Mouse (Mus musculus): Measurements from ENCODE around the gene Kcnj11. TPM values are rescaled to one million over a fixed set of nuclear protein-coding genes. Genes with fewer than 3 reads are reported as not detected.

Gene Kcnj11
- polyA plus RNA-seq, 1 experiment from 2014 or later: 0.21 TPM

- WGBS: 65% methylated on average over 11 of the region's 11 CpGs
These were observed 24.8 kb upstream of the Kcnj11 start for GRCm38 (mm10) chr7:46125340-46125739.

GRCm38 (mm10) chr7:46124460-46124859, 23.9 kb upstream of the Kcnj11 start:
- H3K4me3 ChIP-seq (replicated peaks): no peak overlapping the region
- no peaks in the 10 kb centered on the region for H3K36me3 ChIP-seq
- H3K9ac ChIP-seq: no peak overlapping the region
- no peak overlapping the region for H3K27ac ChIP-seq
- H3K27me3 ChIP-seq: peaks cover 5% of the 10 kb centered on the region
- H3K4me1 ChIP-seq: peaks cover 33% of the 10 kb centered on the region
- no peak for ATAC-seq (replicated peaks; ENCODE audit: low FRiP score)
- 0 out of 2 replicates have a peak, but pooled peaks cover 3% of the 10 kb centered on the region for H3K9me3 ChIP-seq (replicated peaks)
- no peak overlapping the region for H3K4me2 ChIP-seq
- WGBS: 55% methylated on average over 6 of the region's 6 CpGs

More at GRCm38 (mm10) chr7:46125340-46125739, 24.8 kb upstream of the Kcnj11 start:
- no peak overlapping the region for H3K27ac ChIP-seq
- no peak overlapping the region for H3K4me3 ChIP-seq (replicated peaks)
- H3K36me3 ChIP-seq: no peaks in the 10 kb centered on the region
- H3K9me3 ChIP-seq (replicated peaks): 0 out of 2 replicates have a peak, but pooled peaks cover 3% of the 10 kb centered on the region
- H3K4me1 ChIP-seq: peaks cover 38% of the 10 kb centered on the region
- H3K27me3 ChIP-seq: peaks cover 5% of the 10 kb centered on the region
- H3K9ac ChIP-seq: no peak overlapping the region
- no peak for ATAC-seq (replicated peaks; ENCODE audit: low FRiP score)
- H3K4me2 ChIP-seq: no peak overlapping the region

- peaks cover 27% of the 10 kb centered on the region for H3K4me1 ChIP-seq
- no peak overlapping the region for H3K9ac ChIP-seq
- H3K9me3 ChIP-seq (replicated peaks): 0 out of 2 replicates have a peak, but pooled peaks cover 3% of the 10 kb centered on the region
- no peak overlapping the region for H3K4me2 ChIP-seq
- H3K4me3 ChIP-seq (replicated peaks): no peak overlapping the region
- ATAC-seq (replicated peaks; ENCODE audit: low FRiP score): no peak
- H3K27me3 ChIP-seq: peaks cover 5% of the 10 kb centered on the region
- 22% methylated on average over 4 of the region's 4 CpGs for WGBS
- H3K27ac ChIP-seq: no peak overlapping the region
- no peaks in the 10 kb centered on the region for H3K36me3 ChIP-seq
These were observed 22.4 kb upstream of the Kcnj11 start for GRCm38 (mm10) chr7:46122964-46123363.

GRCm38 (mm10) chr7:46117035-46117434, 16.5 kb upstream of the Kcnj11 start:
- no peaks in the 10 kb centered on the region for H3K36me3 ChIP-seq
- ATAC-seq (replicated peaks; ENCODE audit: low FRiP score): no peak
- no peak overlapping the region for H3K4me3 ChIP-seq (replicated peaks)
- no peaks in the 10 kb centered on the region for H3K9me3 ChIP-seq (replicated peaks)
- H3K4me1 ChIP-seq: peaks cover 37% of the 10 kb centered on the region
- H3K4me2 ChIP-seq: no peak overlapping the region
- 69% methylated on average over 16 of the region's 16 CpGs for WGBS
- H3K27me3 ChIP-seq: no peaks in the 10 kb centered on the region
- H3K9ac ChIP-seq: no peak overlapping the region
- peak overlapping the region; percentile 61; the same call in 1 of the 2 replicates for H3K27ac ChIP-seq

GRCm38 (mm10) chr7:46116118-46116581, 15.6 kb upstream of the Kcnj11 start:
- 23% methylated on average over 10 of the region's 10 CpGs for WGBS
- peak; percentile 81 for ATAC-seq (replicated peaks; ENCODE audit: low FRiP score)
- no peaks in the 10 kb centered on the region for H3K9me3 ChIP-seq (replicated peaks)

GRCm38 (mm10) chr7:46113435-46113834, 12.9 kb upstream of the Kcnj11 start:
- no peak for ATAC-seq (replicated peaks; ENCODE audit: low FRiP score)
- no peak overlapping the region for H3K4me2 ChIP-seq
- WGBS: 45% methylated on average over 3 of the region's 3 CpGs

More at GRCm38 (mm10) chr7:46116118-46116581, 15.6 kb upstream of the Kcnj11 start:
- H3K36me3 ChIP-seq: no peaks in the 10 kb centered on the region
- peak overlapping the region; percentile 61 for H3K27ac ChIP-seq
- no peaks in the 10 kb centered on the region for H3K27me3 ChIP-seq
- H3K4me2 ChIP-seq: 0 out of 2 replicates have a peak overlapping the region, but pooled peaks have one; percentile 1
- no peak overlapping the region for H3K4me3 ChIP-seq (replicated peaks)
- H3K4me1 ChIP-seq: peaks cover 37% of the 10 kb centered on the region
- H3K9ac ChIP-seq: no peak overlapping the region

GRCm38 (mm10) chr7:46111938-46112337, 11.4 kb upstream of the Kcnj11 start:
- Histone ChIP-seq H3K9me3 (replicated peaks) (no peaks in the 10 kb centered on the region), H3K27ac (no peak overlapping the region), H3K27me3 (no peaks in the 10 kb centered on the region), H3K4me1 (peaks cover 37% of the 10 kb centered on the region), H3K4me2 (no peak overlapping the region), H3K9ac (no peak overlapping the region), H3K36me3 (no peaks in the 10 kb centered on the region), H3K4me3 (replicated peaks) (no peak overlapping the region)
- ATAC-seq (replicated peaks; ENCODE audit: low FRiP score): no peak
- WGBS: 71% methylated on average over 6 of the region's 6 CpGs

More at GRCm38 (mm10) chr7:46113435-46113834, 12.9 kb upstream of the Kcnj11 start:
- H3K27me3 ChIP-seq: no peaks in the 10 kb centered on the region
- no peak overlapping the region for H3K4me3 ChIP-seq (replicated peaks)
- H3K27ac ChIP-seq: no peak overlapping the region
- H3K9ac ChIP-seq: no peak overlapping the region
- peaks cover 39% of the 10 kb centered on the region for H3K4me1 ChIP-seq
- no peaks in the 10 kb centered on the region for H3K36me3 ChIP-seq
- H3K9me3 ChIP-seq (replicated peaks): no peaks in the 10 kb centered on the region

GRCm38 (mm10) chr7:46111212-46111817, 10.8 kb upstream of the Kcnj11 start:
- ATAC-seq (replicated peaks; ENCODE audit: low FRiP score): no peak
- Histone ChIP-seq H3K9ac (no peak overlapping the region), H3K4me2 (no peak overlapping the region), H3K4me3 (replicated peaks) (no peak overlapping the region), H3K4me1 (peaks cover 30% of the 10 kb centered on the region), H3K27ac (no peak overlapping the region), H3K9me3 (replicated peaks) (no peaks in the 10 kb centered on the region), H3K36me3 (no peaks in the 10 kb centered on the region), H3K27me3 (no peaks in the 10 kb centered on the region)
- 62% methylated on average over 15 of the region's 15 CpGs for WGBS

- 72% methylated on average over 3 of the region's 3 CpGs for WGBS
- no peak for ATAC-seq (replicated peaks; ENCODE audit: low FRiP score)
- Histone ChIP-seq H3K4me2 (no peak overlapping the region), H3K9me3 (replicated peaks) (no peaks in the 10 kb centered on the region), H3K4me3 (replicated peaks) (no peak overlapping the region), H3K36me3 (no peaks in the 10 kb centered on the region), H3K27ac (no peak overlapping the region), H3K4me1 (peaks cover 20% of the 10 kb centered on the region), H3K27me3 (no peaks in the 10 kb centered on the region), H3K9ac (no peak overlapping the region; the same call in 1 of the 2 replicates)
These were observed 9.5 kb upstream of the Kcnj11 start for GRCm38 (mm10) chr7:46110079-46110478.

- H3K9ac ChIP-seq: no peak overlapping the region
- H3K4me2 ChIP-seq: no peak overlapping the region
- H3K36me3 ChIP-seq: no peaks in the 10 kb centered on the region
- H3K9me3 ChIP-seq (replicated peaks): no peaks in the 10 kb centered on the region
- H3K4me3 ChIP-seq (replicated peaks): no peak overlapping the region
- H3K27me3 ChIP-seq: peaks cover 3% of the 10 kb centered on the region; the same call in 1 of the 2 replicates
- 93% methylated on average over 7 of the region's 7 CpGs for WGBS
- no peak overlapping the region for H3K27ac ChIP-seq
- H3K4me1 ChIP-seq: peaks cover 5% of the 10 kb centered on the region
- no peak for ATAC-seq (replicated peaks; ENCODE audit: low FRiP score)
These were observed 4.9 kb upstream of the Kcnj11 start for GRCm38 (mm10) chr7:46105484-46105883.

- no peak overlapping the region for H3K27ac ChIP-seq
- no peak overlapping the region for H3K4me3 ChIP-seq (replicated peaks)
- H3K4me1 ChIP-seq: peaks cover 7% of the 10 kb centered on the region
- no peaks in the 10 kb centered on the region for H3K36me3 ChIP-seq
- no peak overlapping the region for H3K9ac ChIP-seq
- no peaks in the 10 kb centered on the region for H3K9me3 ChIP-seq (replicated peaks)
- H3K27me3 ChIP-seq: peaks cover 8% of the 10 kb centered on the region
- WGBS: 79% methylated on average over 27 of the region's 27 CpGs
- ATAC-seq (replicated peaks; ENCODE audit: low FRiP score): no peak
- H3K4me2 ChIP-seq: no peak overlapping the region
These were observed 3.8 kb upstream of the Kcnj11 start for GRCm38 (mm10) chr7:46104256-46104915.

GRCm38 (mm10) chr7:46103771-46104170, 3.2 kb upstream of the Kcnj11 start:
- Histone ChIP-seq H3K4me2 (no peak overlapping the region), H3K9ac (no peak overlapping the region), H3K27ac (no peak overlapping the region), H3K4me1 (peaks cover 7% of the 10 kb centered on the region), H3K9me3 (replicated peaks) (no peaks in the 10 kb centered on the region), H3K36me3 (no peaks in the 10 kb centered on the region), H3K27me3 (peaks cover 14% of the 10 kb centered on the region), H3K4me3 (replicated peaks) (no peak overlapping the region)
- no peak for ATAC-seq (replicated peaks; ENCODE audit: low FRiP score)
- WGBS: 80% methylated on average over 8 of the region's 8 CpGs

Measured in kidney, embryonic 15.5 days (tissue).